Mouse (Mus musculus) lung, postnatal 36 days (tissue): ENCODE measurements at regions not wholly inside any gene's neighbourhood (a gene's known extent, or its start where the extent isn't known, plus 50 kb on each side); places are given as distances from the start of the nearest gene placed in this dataset.

ENCODE experiments used
- DNase-seq: peaks from one replicate; pipeline ENCODE4 v3.0.0; 2022; ENCODE audit warnings: mixed read lengths

GRCm38 (mm10) chr15:61127971-61128370 lies 205.2 kb upstream of the A1bg start:
- DNase-seq, result no peak

GRCm38 (mm10) chr15:61127130-61127529 lies 204.3 kb upstream of the A1bg start:
- DNase-seq, result peak; percentile 13

GRCm38 (mm10) chr15:61116912-61117311 lies 194.1 kb upstream of the A1bg start:
- DNase-seq, result no peak

GRCm38 (mm10) chr15:61109429-61110128 lies 186.8 kb upstream of the A1bg start:
- no peak for DNase-seq

GRCm38 (mm10) chr15:61108957-61109356 lies 186.1 kb upstream of the A1bg start:
- DNase-seq, result no peak

- DNase-seq, result peak; percentile 66
These were observed 179.9 kb upstream of the A1bg start for GRCm38 (mm10) chr15:61102421-61103412.

GRCm38 (mm10) chr15:61100807-61101206 lies 178.0 kb upstream of the A1bg start:
- no peak for DNase-seq

- no peak for DNase-seq
These were observed 176.2 kb upstream of the A1bg start for GRCm38 (mm10) chr15:61098968-61099367.

- no peak for DNase-seq
These were observed 175.7 kb upstream of the A1bg start for GRCm38 (mm10) chr15:61098519-61098918.

- peak; percentile 37 for DNase-seq
These were observed 173.4 kb upstream of the A1bg start for GRCm38 (mm10) chr15:61096021-61096781.

- no peak for DNase-seq
These were observed 132.3 kb upstream of the A1bg start for GRCm38 (mm10) chr15:61055017-61055609.

GRCm38 (mm10) chr15:61051363-61051762 lies 128.6 kb upstream of the A1bg start:
- DNase-seq, result no peak

GRCm38 (mm10) chr15:61009509-61009908 lies 86.7 kb upstream of the A1bg start:
- no peak for DNase-seq

GRCm38 (mm10) chr15:61007461-61008059 lies 84.7 kb upstream of the A1bg start:
- DNase-seq, result peak; percentile 81

GRCm38 (mm10) chr15:61006608-61007007 lies 83.8 kb upstream of the A1bg start:
- peak; percentile 75 for DNase-seq

GRCm38 (mm10) chr15:60993971-60994690 lies 71.3 kb upstream of the A1bg start:
- DNase-seq, result no peak

- no peak for DNase-seq
These were observed 70.6 kb upstream of the A1bg start for GRCm38 (mm10) chr15:60993394-60993793.

GRCm38 (mm10) chr15:60982576-60982975 lies 59.8 kb upstream of the A1bg start:
- no peak for DNase-seq
